Mouse (Mus musculus): ENCODE measurements around the gene Dcaf1.

DNA sequence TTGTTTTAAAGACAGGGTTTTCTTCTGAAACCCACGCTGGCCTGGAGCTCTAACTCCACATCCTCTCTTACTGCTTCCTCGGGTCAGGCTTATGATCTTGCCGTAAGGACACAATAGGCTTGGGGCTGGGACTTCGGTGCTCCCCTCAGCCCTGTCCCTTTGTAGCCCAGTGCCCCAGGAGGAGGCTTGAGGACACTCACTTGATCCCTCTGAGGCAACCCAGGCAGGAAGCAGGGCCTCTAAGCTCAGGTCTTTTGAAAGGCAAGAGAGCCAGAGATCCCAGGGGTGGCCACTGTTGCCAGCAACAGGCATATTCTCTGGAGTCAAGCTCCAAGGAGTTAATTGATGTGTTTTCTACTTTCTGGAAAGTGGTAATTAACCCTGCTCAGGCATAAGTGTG, 57.8 kb downstream of the Dcaf1 start:
- TF ChIP-seq GATA1 (IDR thresholded peaks at IDR 0.05; ENCODE audit: borderline replicate concordance, low read length) (no peak), FLI1 (IDR thresholded peaks at IDR 0.05; ENCODE audit: low read length) (no peak)

Measured in megakaryocyte, embryonic 14.5 days (primary cell).